Mouse (Mus musculus): ENCODE data around the gene Pkp4.

DNA sequence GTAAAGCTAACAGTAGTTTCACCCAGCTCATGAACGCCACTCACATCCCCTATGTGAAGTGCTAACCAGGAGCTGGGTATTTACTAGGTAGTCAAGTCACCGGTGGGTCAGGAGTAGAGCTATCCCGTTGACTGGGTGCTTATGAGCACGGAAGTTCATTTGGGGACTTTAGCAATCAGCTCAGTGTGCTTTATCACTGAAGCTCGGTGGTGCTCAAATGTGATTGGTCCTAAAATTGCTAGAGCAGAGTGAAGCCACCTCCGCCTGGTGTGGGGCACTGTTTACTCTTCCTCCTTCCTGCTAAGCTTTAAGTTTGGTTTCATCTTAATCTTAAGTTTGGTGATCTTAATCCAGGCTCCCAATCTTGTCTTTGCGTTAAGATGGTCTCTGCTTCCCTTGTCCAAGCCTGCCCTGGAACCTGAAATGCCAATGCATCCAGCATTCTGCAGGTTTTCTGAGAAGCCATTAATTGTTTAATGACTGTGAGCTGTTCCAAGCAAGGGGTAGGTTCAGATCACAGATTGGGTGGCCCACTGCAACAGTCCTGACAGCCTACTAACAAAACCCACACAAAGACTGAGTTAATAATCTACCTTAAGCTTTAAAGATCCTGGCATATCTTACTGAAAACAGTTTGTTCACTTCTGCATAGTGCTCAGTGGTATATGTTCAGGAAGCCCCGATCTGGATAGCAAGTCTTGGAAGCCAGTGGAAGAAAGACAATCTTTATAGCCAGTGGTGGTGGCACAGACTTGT, 67.0 kb downstream of the Pkp4 start:
- TF ChIP-seq CTCF (IDR thresholded peaks at IDR 0.05; ENCODE audit: extremely low read depth, insufficient read depth, insufficient read length, insufficient replicate concordance) (no peak), POLR2A (IDR thresholded peaks at IDR 0.05; ENCODE audit: low read depth, low read length) (no peak)

All from spleen, adult 2 months (tissue).